Mouse (Mus musculus): ENCODE results near the gene Tmem51.
"Not testable (repeated sequence)": the region's sequence is repeated elsewhere in the genome, so short reads cannot be mapped to it uniquely, and the experiment has no call there.

The Tmem51 gene

GRCm38 (mm10) chr4:142059113-142059840 is 24.8 kb downstream of the Tmem51 start:
- DNase-seq: no peak

GRCm38 (mm10) chr4:142057529-142058216 is 26.4 kb downstream of the Tmem51 start:
- peak; percentile 76 for DNase-seq

GRCm38 (mm10) chr4:142055600-142055999 is 28.5 kb downstream of the Tmem51 start:
- DNase-seq: no peak

- DNase-seq: peak; percentile 12
Measured at GRCm38 (mm10) chr4:142054580-142054979, 29.5 kb downstream of the Tmem51 start.

DNA sequence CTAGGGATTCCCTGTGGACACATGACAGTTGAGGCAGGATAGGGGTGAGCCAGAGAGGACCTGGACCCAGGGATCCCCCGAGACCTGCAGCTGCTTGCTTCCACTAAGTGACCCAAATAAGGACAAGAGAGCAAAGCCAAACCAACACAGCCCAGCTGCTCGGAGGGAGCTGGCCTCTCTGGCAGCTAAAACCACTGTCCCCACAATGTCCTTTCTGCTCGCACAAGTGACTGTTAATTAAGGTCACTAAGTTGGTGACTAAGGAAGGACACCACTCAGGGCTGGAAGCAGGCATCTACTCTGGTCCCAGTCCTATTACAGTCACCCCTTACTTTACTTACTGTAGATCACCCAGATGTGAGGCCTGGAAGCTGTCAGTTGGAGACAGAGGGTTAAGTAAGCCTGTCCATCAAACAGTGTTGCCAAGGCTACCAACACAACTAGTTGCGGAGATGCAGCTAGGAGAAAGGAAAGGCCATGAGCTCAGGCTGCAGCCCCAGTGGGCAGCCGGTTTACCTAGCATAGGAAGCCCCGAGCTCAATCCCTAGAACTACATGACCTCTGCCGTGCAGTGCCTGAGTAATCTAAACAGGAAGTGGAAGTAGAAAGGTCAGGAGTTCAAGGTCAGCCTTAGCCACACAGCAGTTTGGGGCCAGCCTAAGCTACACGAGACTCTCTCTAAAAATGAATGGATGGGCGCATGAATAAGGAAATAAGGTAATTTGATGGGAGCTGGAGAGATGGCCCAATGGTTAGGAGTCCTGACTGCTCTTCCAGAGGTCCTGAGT is 30.2 kb downstream of the Tmem51 start:
- DNase-seq: no peak

DNA sequence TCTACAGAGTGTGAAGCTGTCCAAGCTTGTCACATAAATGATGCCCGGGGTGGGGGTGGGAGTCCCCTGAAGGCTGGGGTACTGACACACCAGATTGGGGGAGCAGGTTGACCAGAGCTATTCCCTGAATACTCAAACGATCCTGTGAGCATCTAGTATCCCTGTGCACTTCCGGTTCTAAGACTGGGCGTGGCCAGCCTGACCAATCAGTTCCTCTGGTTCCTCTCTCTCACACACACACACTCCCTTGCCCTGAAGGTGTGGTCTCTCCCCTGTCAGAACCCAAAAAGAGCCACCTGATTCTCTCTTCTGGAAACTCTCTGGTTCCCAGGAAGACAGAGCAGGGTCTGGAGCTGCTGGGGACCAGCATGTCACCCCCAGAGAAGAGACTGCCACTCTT is 30.8 kb downstream of the Tmem51 start:
- no peak for DNase-seq

GRCm38 (mm10) chr4:142052391-142053132 is 31.5 kb downstream of the Tmem51 start:
- no peak for DNase-seq

DNA sequence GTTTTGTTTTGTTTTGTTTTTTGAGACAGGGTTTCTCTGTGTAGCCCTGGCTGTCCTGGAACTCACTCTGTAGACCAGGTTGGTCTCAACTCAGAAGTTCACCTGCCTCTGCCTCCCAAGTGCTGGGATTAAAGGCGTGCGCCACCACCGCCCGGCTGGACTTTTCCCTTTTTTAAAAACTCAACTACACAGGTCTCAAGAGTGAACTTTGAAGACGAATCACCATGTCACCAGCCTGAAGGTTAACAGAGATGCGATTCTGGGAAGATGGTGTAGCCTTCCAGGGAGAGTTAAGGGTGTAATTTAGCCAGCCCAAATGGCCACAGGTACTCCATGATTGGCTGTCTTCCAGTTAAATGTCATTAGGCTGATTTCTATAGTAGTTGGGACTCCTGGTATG is 32.2 kb downstream of the Tmem51 start:
- DNase-seq: not testable (repeated sequence)

DNA sequence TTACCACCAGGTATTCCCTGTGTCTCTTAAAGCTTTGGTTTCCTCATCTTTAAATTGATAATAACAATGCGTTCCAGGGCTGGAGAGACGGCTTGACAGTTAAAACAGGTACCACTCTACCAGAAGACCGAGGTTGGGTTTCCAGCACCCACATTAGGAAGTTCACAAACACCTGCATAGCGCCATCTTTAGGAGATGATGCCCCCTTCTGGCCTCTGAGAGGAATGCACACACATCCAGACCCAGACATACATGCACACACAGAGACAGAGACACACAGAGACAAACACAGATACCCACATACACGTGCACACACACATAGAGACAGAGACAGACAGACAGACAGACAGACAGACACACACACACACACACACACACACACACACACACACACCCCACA is 34.1 kb downstream of the Tmem51 start:
- no peak for DNase-seq

- no peak for DNase-seq
Measured at GRCm38 (mm10) chr4:142048391-142048790, 35.7 kb downstream of the Tmem51 start.

GRCm38 (mm10) chr4:142047005-142047404 is 37.1 kb downstream of the Tmem51 start:
- DNase-seq: no peak

GRCm38 (mm10) chr4:142046496-142046895 is 37.6 kb downstream of the Tmem51 start:
- DNase-seq: no peak

DNA sequence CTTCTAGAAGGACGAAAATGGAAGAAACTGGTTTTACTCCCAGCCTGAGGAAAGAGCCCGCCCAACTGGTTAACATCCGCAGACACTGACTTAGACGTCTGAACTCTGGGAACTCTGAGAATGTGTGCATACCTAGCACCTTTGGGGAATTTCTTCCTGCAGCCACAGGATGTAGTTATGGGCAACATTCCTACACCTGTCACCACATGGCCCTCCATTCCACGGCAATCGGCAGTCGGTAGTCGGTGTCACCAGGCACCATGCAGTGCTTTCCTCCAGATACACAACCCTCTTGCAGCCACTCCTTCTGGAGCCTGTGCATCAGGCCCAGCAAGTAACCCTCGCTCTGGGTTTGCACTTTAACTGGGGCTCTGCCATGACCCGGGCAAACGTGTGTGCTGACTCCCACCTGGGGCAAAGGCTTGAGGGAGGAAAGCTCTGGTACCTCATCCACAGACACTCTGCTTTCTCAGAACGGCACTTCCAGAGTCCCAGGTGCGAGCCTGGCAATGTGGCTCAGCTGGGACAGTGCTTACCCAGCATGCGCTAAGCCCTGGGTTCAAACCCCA is 38.4 kb downstream of the Tmem51 start:
- DNase-seq: no peak

- no peak for DNase-seq
Measured at GRCm38 (mm10) chr4:142044452-142044851, 39.7 kb downstream of the Tmem51 start.

GRCm38 (mm10) chr4:142039662-142040353 is 44.3 kb downstream of the Tmem51 start:
- no peak for DNase-seq

DNA sequence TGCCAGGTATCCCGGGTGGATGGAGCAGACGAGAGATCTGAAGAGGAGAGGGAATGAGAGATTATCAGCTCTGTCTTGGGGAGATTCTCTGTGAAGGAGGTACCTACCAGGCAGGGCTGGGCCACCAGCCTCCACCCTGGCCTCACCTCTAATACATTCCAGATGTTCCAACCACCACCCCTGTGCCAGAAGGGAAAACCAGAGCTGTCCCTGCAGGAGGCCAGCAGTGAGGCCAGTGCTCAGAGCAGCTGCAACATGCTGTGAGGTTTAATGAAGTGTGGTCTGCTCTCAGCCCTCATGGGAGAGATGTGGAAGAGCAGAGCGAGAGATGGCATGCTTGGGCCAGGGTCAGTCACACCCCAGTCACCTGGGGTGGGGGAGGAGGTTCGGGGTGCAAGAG is 46.2 kb downstream of the Tmem51 start:
- no peak for DNase-seq

DNA sequence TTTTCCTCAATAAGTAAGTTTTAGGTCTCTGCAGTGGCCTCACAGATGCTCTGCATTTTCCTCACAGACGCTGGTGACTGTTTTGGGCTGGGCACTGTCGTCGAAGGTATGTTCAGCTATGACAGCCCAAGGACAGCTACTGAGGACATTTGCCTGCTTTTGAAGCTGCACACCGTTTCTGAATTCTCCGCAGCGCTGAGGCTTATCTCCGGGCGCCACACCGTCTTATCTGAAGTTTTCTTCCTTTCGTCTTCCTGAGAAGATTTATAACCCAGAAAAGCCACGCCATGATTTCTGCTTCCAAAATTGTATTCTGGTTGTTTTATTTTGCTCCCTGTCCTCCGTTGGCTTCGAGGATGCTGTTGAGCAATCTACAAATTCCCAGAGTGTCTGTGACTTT is 55.6 kb downstream of the Tmem51 start:
- no peak for DNase-seq

DNA sequence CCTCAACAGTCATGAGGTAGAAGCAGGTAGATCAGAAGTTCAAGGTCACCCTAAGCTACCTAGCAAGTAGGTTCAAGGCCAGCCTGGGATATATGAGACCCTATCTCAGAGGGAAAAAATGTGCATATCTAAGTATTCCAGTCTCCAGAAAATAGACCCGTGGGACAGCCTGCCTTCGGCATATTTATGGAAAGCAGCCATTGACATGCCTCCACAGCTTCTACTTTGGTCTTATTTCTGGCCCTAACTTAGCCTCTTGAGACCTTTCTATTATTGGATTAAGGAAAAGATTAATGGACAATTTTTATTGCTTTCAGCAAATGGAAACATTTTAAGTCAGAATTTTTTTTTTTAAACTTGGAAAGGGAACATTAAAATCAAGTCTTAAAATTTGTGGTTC is 57.1 kb downstream of the Tmem51 start:
- no peak for DNase-seq

- DNase-seq: no peak
Measured at GRCm38 (mm10) chr4:142024536-142024935, 59.6 kb downstream of the Tmem51 start.

GRCm38 (mm10) chr4:142023166-142023565 is 60.9 kb downstream of the Tmem51 start:
- no peak for DNase-seq

DNA sequence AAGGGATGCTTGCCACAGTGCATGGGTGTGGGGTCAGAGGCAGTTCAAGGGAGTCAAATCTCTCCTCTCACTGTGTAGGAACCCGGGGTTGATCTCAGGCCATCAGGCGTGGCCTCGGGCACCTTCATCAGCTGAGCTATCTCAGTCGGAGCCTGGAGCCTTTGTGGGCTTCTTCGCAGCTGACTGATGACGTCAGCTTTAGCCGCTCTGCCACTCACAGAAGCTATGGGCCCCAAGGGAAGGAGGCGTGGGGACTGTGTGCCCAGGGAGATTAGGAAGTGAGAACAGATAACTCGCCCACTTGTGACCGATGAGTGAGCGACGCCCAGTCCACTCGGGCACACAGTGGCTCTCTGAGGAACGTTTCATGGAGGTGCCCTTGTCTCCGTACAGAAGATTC is 66.4 kb downstream of the Tmem51 start:
- peak; percentile 33 for DNase-seq
